Mouse (Mus musculus) lung, embryonic 16.5 days (tissue): Measurements from ENCODE around the gene Timm17a. TPM values are rescaled to one million over a fixed set of nuclear protein-coding genes. Genes with fewer than 3 reads are reported as not detected.

Experiments used
- ATAC-seq: fragments of 200-750 bp; cut with Nextera tagmentation; 2 replicates; pipeline ENCODE4 v1.8.0; 2017; ENCODE audit warnings: low read depth, mild to moderate bottlenecking, moderate library complexity
- H3K27ac ChIP-seq: fragments of 300-500 bp; sonication (generic); 2 replicates; pipeline ENCODE4 v1.5.1; 2014; ENCODE audit warnings: mild to moderate bottlenecking, control low read depth, low read length
- H3K27me3 ChIP-seq: fragments of 300-500 bp; sonication (generic); 2 replicates; pipeline ENCODE4 v1.6.1; 2014; ENCODE audit warnings: low read depth, low read length, mixed read lengths; ENCODE audit not compliant: control insufficient read depth, insufficient read depth
- H3K36me3 ChIP-seq: fragments of 300-500 bp; sonication (generic); 2 replicates; pipeline ENCODE4 v1.6.1; 2014; ENCODE audit warnings: low read length; ENCODE audit not compliant: control insufficient read depth, insufficient read depth
- H3K4me1 ChIP-seq: fragments of 300-500 bp; sonication (generic); replicated peaks from 2 replicates; pipeline ENCODE4 v1.6.1; 2014; ENCODE audit warnings: low read length, mixed read lengths; ENCODE audit not compliant: control insufficient read depth, insufficient read depth
- H3K4me2 ChIP-seq: fragments of 300-500 bp; sonication (generic); 2 replicates; pipeline ENCODE4 v1.6.1; 2014; ENCODE audit warnings: low read depth, low read length, control low read depth
- H3K4me3 ChIP-seq: fragments of 300-500 bp; sonication (generic); 2 replicates; pipeline ENCODE4 v1.5.1; 2014; ENCODE audit warnings: mild to moderate bottlenecking, low read length, control low read depth
- H3K9ac ChIP-seq: fragments of 300-500 bp; sonication (generic); 2 replicates; pipeline ENCODE4 v1.6.1; 2014; ENCODE audit warnings: low read length, control low read depth
- H3K9me3 ChIP-seq: fragments of 300-500 bp; sonication (generic); 2 replicates; pipeline ENCODE4 v1.6.1; 2016; ENCODE audit warnings: low read length; ENCODE audit not compliant: control insufficient read depth
- WGBS: fragments of 180-500 bp; shearing (Covaris S2); extraction: QIAGEN DNeasy Blood & Tissue Kit; methylation state at CpG from one replicate; pipeline ENCODE4 v1.1.7; 2014; 5-methylcytosine and 5-hydroxymethylcytosine counted together
- polyA plus RNA-seq: library from polyadenylated mRNA; unstranded; fragments of >200 nt; fragmentation: Nextera tagmentation; extraction: Ambion mirVana; gene quantifications from 2 replicates; pipeline ENCODE4 v1.2.1, GENCODE M21; 2015

Timm17a gene
- 185 and 187 TPM in 2 replicates for polyA plus RNA-seq

GRCm38 (mm10) chr1:135313284-135314031, at the start of gene Timm17a:
TSS of gene Timm17a (minus strand) at chr1:135313778.
- under 1% methylated on average over 51 of the region's 51 CpGs for WGBS
- Histone ChIP-seq H3K36me3 (peaks cover 8% of the 10 kb centered on the region), H3K4me2 (peak within 1 kb of the TSS; percentile 90), H3K4me1 (peaks cover 10% of the 10 kb centered on the region), H3K4me3 (peak within 1 kb of the TSS; percentile 96), H3K9ac (peak within 1 kb of the TSS; percentile 100), H3K27me3 (no peaks in the 10 kb centered on the region), H3K27ac (peak within 1 kb of the TSS; percentile 82), H3K9me3 (no peaks in the 10 kb centered on the region)
- ATAC-seq, result peak; percentile 100

- no peak for ATAC-seq
- H3K4me3 ChIP-seq, result no peak overlapping the region
- 0 out of 2 replicates have a peak, but pooled peaks cover 3% of the 10 kb centered on the region for H3K9me3 ChIP-seq
- H3K4me1 ChIP-seq, result no peaks in the 10 kb centered on the region
- H3K9ac ChIP-seq, result no peak overlapping the region
- H3K36me3 ChIP-seq, result no peaks in the 10 kb centered on the region
- no peaks in the 10 kb centered on the region for H3K27me3 ChIP-seq
- no peak overlapping the region for H3K4me2 ChIP-seq
- H3K27ac ChIP-seq, result no peak overlapping the region
These were observed 48.5 kb upstream of the Timm17a start for GRCm38 (mm10) chr1:135362115-135362514.

- 85% methylated on average over 4 of the region's 4 CpGs for WGBS
- H3K4me1 ChIP-seq, result no peaks in the 10 kb centered on the region
- no peak overlapping the region for H3K27ac ChIP-seq
- H3K27me3 ChIP-seq, result no peaks in the 10 kb centered on the region
- no peak overlapping the region for H3K4me2 ChIP-seq
- no peaks in the 10 kb centered on the region for H3K36me3 ChIP-seq
- ATAC-seq, result no peak
- 0 out of 2 replicates have a peak, but pooled peaks cover 3% of the 10 kb centered on the region for H3K9me3 ChIP-seq
- H3K9ac ChIP-seq, result no peak overlapping the region
- no peak overlapping the region for H3K4me3 ChIP-seq
These were observed 47.9 kb upstream of the Timm17a start for GRCm38 (mm10) chr1:135361491-135361890.

- H3K9ac ChIP-seq, result no peak overlapping the region
- no peaks in the 10 kb centered on the region for H3K36me3 ChIP-seq
- H3K27me3 ChIP-seq, result no peaks in the 10 kb centered on the region
- 0 out of 2 replicates have a peak, but pooled peaks cover 3% of the 10 kb centered on the region for H3K9me3 ChIP-seq
- no peak overlapping the region for H3K4me2 ChIP-seq
- no peak overlapping the region for H3K27ac ChIP-seq
- H3K4me3 ChIP-seq, result no peak overlapping the region
- no peaks in the 10 kb centered on the region for H3K4me1 ChIP-seq
- peak; percentile 69 for ATAC-seq
- WGBS, result 10% methylated on average over 2 of the region's 2 CpGs
These were observed 45.5 kb upstream of the Timm17a start for GRCm38 (mm10) chr1:135359071-135359470.

- H3K9ac ChIP-seq, result no peak overlapping the region
- no peaks in the 10 kb centered on the region for H3K36me3 ChIP-seq
- H3K4me3 ChIP-seq, result no peak overlapping the region
- H3K27ac ChIP-seq, result no peak overlapping the region
- H3K27me3 ChIP-seq, result no peaks in the 10 kb centered on the region
- WGBS, result 58% methylated on average over 3 of the region's 3 CpGs
- ATAC-seq, result no peak; the same call in 1 of the 2 replicates
- H3K9me3 ChIP-seq, result no peaks in the 10 kb centered on the region
- H3K4me2 ChIP-seq, result no peak overlapping the region
- peaks cover 9% of the 10 kb centered on the region for H3K4me1 ChIP-seq
These were observed 38.4 kb upstream of the Timm17a start for GRCm38 (mm10) chr1:135351953-135352352.

GRCm38 (mm10) chr1:135347498-135348169, 34.1 kb upstream of the Timm17a start:
- H3K27ac ChIP-seq, result peak overlapping the region; percentile 88
- H3K4me3 ChIP-seq, result no peak overlapping the region
- H3K27me3 ChIP-seq, result no peaks in the 10 kb centered on the region
- 28% methylated on average over 4 of the region's 4 CpGs for WGBS
- H3K9ac ChIP-seq, result no peak overlapping the region
- peak overlapping the region; percentile 4; the same call in 1 of the 2 replicates for H3K4me2 ChIP-seq
- ATAC-seq, result peak; percentile 84
- peaks cover 9% of the 10 kb centered on the region for H3K4me1 ChIP-seq
- H3K36me3 ChIP-seq, result no peaks in the 10 kb centered on the region
- H3K9me3 ChIP-seq, result no peaks in the 10 kb centered on the region

- Histone ChIP-seq H3K36me3 (no peaks in the 10 kb centered on the region), H3K4me1 (peaks cover 9% of the 10 kb centered on the region), H3K9me3 (no peaks in the 10 kb centered on the region), H3K9ac (no peak overlapping the region), H3K4me3 (no peak overlapping the region), H3K27me3 (no peaks in the 10 kb centered on the region), H3K4me2 (no peak overlapping the region), H3K27ac (peak overlapping the region; percentile 88)
- no peak for ATAC-seq
- 58% methylated on average over 3 of the region's 3 CpGs for WGBS
These were observed 33.3 kb upstream of the Timm17a start for GRCm38 (mm10) chr1:135346891-135347290.

- Histone ChIP-seq H3K27ac (no peak overlapping the region), H3K4me1 (peaks cover 9% of the 10 kb centered on the region), H3K27me3 (no peaks in the 10 kb centered on the region), H3K9ac (no peak overlapping the region), H3K4me3 (no peak overlapping the region), H3K9me3 (no peaks in the 10 kb centered on the region), H3K36me3 (no peaks in the 10 kb centered on the region), H3K4me2 (no peak overlapping the region)
- 54% methylated on average over 4 of the region's 4 CpGs for WGBS
- no peak for ATAC-seq
These were observed 30.4 kb upstream of the Timm17a start for GRCm38 (mm10) chr1:135344026-135344425.

- ATAC-seq, result no peak
- Histone ChIP-seq H3K9me3 (no peaks in the 10 kb centered on the region), H3K4me3 (no peak overlapping the region), H3K27me3 (no peaks in the 10 kb centered on the region), H3K27ac (0 out of 2 replicates have a peak overlapping the region, but pooled peaks have one; percentile 3), H3K4me2 (no peak overlapping the region), H3K4me1 (no peaks in the 10 kb centered on the region; the same call in 1 of the 2 replicates), H3K36me3 (no peaks in the 10 kb centered on the region), H3K9ac (no peak overlapping the region)
- WGBS, result 55% methylated on average over 8 of the region's 8 CpGs
These were observed 28.4 kb upstream of the Timm17a start for GRCm38 (mm10) chr1:135341947-135342346.
